Mouse (Mus musculus) heart, postnatal 10 days (tissue): ENCODE measurements at regions not wholly inside any gene's neighbourhood (a gene's known extent, or its start where the extent isn't known, plus 50 kb on each side); places are given as distances from the start of the nearest gene placed in this dataset.
A peak's percentile ranks its signal among the peaks of the same experiment; 100 is the strongest.

Source experiments
- DNase-seq, 2 experiments: peaks; one replicate each; pipeline ENCODE4 v3.0.0; 2021
- intact Hi-C: fragments of 180-260 bp; cut with DNase I; formaldehyde crosslinking; loops from one replicate; pipeline ENCODE4 v1.15.1; 2025

DNA sequence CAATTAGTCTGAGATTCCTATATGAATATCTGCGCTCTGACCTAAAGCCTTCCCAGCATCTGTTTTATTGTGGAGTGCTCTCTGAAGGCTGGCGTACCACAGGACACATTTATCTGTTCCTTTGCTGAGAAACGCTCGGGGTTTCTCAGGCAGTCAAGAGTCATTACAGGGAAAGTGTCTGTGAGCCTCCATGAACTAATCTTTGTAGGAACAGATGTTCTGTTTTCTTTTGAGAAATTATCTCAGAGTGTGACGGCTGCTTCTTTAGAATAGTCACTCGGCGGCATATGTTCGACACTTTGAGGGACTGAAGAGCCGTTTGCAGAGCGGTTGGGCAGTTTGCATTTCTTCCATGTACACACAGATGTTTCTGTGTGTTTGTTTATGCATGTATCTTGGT is 255.6 kb downstream of the Ankrd50 start:
- DNase-seq = no peak
- intact Hi-C loops = no loop called here

DNA sequence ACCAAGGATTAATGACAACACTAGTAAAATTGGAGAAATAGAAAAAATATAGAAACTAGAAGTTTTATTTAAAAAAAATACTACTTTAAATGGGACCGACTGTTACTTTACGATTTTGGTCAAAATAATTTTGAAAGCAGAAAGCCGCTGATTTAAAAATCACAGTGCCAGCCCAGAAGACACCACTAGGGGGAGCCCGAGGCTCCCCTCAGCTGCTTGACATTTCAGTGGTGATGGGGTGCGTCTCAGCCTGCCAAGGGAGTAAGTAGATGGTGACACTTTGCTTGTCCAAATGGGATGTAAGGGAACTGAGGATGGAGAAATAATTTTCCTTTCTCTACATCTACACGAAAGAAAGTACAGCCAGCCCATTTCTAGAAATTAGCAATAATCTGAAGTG is 257.0 kb downstream of the Ankrd50 start:
- intact Hi-C loops = loop anchor here (1.0 to 2.0 kb wide), 2 partner anchors 255 to 622 kb away; no protein-coding TSS in a partner anchor
- DNase-seq = peak; percentile 78 to 85

DNA sequence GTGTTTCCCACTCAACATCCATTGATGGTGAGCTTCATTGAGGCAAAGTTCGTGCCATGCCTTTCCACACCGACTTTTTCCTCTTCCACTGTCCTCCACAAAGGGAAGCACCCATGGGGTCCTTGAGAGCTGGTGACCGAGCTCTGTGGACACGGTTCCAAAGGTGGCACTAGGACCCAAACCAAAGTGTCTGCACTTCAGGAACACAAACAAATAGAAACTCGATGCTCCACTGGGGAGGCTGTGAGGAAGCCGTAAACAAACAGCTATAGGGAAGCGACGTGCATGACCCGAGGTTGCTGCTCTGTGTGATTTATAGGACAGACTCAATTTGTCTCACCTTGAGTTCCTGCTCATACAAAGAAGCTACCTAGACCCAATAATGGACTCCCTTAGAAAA is 257.5 kb downstream of the Ankrd50 start:
- intact Hi-C loops = loop anchor here (1.0 to 2.0 kb wide), 2 partner anchors 256 to 622 kb away; no protein-coding TSS in a partner anchor
- no peak for DNase-seq

DNA sequence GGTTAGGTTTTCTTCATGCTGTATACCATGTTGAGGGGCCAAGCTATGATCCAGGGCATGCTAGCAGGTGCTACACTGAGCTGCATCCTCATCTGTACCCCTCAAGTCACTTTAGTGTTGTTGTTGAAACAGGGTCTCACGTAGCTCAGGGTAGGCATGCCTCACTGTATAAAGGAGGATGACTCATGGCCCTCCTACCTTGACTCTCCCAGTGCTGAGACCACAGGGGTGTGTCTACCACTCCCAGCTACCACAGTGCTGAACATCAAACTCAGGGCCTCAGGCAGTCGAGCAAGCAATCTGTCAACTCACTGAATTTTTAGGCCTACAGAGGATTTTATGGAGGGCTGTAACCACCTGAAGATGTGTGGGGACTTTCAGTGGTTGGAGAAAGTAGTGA is 258.5 kb downstream of the Ankrd50 start:
- DNase-seq = no peak
- intact Hi-C loops = loop anchor here (2.0 kb wide), 1 partner anchor 257 kb away; no protein-coding TSS in a partner anchor

DNA sequence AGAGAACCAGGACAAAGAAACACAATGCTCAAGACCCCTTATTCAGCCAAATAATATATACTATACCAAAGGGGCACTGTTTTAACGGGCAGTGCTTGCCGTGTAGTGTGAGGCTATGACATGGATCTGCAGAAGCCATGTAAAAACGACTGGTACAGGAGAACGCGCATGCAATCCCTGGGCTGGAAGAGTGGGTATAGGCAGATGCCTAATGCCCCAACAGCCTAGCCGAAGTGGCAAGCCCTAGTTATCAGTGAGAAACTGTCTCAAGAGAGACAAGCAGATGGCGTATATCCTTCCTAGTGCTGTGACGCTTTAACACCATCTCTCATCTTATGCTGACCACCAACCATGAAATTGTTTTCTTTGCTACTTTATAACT is 262.8 kb downstream of the Ankrd50 start:
- no peak for DNase-seq
- intact Hi-C loops = loop anchor here (5.0 kb wide), 2 partner anchors 585 to 755 kb away; partner anchors contain the start of gene Spry1

DNA sequence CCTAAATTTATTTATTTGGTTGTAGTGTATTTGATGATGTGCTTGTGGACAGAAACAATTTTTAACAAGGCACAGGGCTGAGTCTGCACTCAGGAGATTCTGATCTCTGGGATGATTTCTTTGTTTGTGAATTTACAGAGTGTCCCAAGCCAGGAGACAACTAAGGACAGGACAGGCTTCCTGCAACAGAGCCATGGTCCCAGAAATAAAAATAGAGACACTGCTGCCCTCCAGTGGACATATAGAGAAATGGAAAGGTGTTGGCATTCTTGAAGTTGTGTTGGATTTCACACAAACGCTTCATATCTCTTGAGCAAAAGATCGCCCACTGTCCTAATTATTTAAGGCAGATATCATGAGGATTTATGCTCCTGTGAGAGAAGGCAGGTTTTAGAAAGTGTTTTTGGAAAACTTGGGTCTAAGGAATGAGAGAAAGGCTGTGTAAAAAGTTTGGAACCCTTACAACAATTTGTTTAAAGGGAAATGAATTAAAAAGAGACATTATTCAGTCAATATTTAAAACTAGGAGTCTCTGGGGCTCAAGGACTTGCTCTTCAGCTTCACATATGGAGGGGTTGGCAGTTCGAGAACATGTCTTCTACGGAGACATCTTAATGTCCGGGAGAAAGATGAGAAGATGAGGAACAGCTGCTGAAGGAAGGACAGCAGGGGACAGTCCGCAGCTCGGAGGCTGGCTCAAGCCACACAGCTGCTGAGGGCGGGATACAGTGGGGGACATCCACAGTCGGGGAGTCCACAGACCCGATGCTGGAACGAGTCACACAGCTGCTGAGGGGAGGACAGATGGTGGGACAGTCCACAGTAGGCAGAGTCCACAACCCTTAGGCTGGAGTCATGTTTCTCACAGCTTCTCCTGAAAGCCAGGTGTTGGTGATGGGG is 263.5 kb downstream of the Ankrd50 start:
- peak; percentile 78 to 79 for DNase-seq
- intact Hi-C loops = loop anchor here (5.0 kb wide), 2 partner anchors 584 to 754 kb away; partner anchors contain the start of gene Spry1

DNA sequence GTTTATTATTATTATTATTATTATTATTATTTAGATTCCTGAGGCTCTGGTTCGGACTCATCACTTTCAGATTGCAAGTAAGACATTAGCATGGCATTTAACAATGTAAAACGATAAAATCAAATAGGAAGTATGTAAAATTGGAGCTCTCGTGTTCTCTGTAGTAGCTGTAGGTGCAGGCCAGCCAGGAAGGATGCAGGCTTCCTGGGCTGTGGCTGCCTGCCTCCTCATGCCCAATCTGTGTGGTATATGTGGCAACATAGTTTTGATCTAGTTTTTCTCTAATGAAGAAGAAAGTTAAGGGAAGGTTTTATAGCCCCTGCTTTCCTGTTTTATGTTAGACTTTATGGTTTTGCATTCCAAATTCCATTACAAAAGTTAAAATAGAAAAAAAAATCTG is 275.6 kb downstream of the Ankrd50 start:
- intact Hi-C loops = no loop called here
- no peak for DNase-seq

DNA sequence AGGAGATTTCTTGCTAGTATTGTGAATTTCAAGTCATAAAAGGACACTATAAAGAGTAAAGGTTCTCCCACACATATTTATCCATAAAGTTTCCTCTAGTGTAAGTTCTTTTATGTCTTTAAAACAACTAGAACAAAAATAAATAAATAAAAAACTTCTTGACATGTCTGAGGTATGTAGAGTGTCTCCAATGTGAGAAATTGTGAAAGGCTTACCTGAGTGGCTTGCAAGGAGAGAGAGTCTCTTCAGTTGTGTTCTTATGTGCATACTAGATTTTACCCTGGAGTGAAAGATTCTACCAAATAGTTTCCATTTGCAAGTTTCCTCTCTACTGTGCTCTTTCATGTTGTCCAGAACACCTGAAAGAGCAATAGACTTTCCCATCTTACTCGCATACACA is 276.8 kb downstream of the Ankrd50 start:
- DNase-seq = no peak
- intact Hi-C loops = no loop called here

DNA sequence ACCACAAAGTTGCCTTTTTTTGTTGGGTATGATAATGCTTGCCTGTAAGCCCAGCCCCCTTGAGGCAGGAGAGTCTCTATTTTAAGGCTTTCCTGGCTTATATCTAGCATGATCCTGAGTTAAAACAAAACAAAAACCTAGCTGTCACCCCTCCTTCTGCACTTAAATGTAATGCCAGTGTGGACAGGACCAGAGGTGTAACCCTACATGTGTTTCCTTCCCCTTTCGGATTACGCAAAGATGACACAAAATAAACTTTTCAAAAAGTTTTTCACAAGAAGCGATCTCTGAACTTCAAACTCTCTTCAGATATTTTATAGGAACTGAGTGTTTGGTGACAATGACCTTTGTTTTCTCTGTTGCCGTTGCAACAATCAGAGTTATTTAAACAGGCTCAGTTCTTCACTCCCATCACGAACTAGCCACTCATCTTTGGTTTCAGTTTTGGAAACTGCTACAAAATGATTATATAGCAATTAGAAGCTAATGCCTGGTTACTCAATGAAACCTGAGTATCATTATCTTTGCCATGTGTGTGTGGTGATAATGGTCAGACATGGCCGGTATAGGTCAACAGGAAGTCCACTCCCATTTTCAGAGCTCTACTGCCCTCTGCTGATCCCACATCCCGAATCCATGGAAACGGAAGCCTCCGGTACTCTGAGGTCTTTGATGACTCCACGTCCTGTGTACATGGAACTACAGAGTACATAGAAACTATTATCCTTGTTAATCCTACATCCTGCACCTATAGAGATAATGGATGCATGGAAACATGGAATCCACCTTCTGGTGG is 282.6 kb downstream of the Ankrd50 start:
- intact Hi-C loops = loop anchor here (2.0 to 5.0 kb wide), 3 partner anchors 225 to 729 kb away; partner anchors contain the start of gene Spry1
- peak; percentile 88 to 90 for DNase-seq

DNA sequence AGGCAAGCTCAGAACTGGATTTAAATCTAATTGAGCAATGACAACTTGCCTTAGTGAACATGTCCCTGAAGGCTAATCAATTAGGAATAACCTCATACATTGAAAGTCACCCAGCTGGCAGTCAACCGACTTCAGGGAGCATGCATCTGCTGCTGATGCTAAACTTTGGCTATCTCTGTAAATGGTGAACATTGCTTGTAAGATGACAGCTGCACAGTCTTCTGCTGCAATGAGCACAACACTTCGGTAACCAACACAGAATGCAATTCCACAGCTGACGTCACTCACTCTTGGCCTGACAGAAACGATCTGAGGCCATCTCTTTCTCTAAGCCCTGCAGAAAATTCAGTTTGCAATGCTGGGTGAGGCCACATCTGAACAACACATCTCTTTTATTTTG is 290.6 kb downstream of the Ankrd50 start:
- intact Hi-C loops = no loop called here
- DNase-seq = peak; percentile 57 to 66

DNA sequence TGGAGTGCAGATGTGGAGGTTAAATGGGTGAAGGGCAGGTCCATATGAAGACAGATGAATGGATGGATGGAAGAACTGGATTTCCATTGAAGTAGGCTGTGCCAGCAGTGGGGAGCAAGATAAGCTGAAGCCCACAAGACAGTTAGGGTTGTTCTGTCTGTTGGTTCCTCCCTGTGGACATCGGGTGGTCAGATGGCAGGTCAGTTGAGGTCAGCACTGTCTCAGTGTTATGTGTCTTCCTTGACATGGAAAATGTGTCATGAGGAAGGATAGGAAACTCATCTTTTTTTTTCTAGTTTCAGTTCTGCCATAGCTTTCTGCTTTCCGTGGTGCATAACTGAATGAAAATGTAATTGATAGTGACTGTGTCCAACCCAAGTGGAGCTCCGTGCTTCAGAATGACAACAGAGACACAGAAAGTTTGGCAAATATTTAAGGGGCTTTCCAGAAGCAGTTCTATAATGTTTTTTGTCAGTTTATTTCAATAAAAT is 297.2 kb downstream of the Ankrd50 start:
- intact Hi-C loops = no loop called here
- DNase-seq = no peak

DNA sequence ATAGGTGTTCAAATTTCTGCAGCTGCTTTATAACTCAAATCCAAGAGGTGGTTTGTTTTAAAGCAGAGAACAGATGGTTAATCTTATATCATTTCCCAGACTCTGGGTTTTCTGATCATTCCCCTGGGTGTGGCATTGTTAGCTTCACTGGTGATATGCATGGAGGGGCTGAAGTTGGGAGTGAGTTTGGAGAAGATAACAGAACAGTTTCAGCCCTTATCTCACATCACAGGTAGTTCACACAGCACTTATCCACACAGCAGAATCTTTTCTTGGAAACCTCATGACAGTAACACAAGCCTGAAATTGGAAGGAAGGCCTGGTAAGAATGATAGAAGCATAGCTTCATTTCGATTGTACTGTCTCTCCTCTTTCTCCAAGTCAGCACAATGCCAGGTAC is 298.1 kb downstream of the Ankrd50 start:
- intact Hi-C loops = no loop called here
- no peak for DNase-seq

DNA sequence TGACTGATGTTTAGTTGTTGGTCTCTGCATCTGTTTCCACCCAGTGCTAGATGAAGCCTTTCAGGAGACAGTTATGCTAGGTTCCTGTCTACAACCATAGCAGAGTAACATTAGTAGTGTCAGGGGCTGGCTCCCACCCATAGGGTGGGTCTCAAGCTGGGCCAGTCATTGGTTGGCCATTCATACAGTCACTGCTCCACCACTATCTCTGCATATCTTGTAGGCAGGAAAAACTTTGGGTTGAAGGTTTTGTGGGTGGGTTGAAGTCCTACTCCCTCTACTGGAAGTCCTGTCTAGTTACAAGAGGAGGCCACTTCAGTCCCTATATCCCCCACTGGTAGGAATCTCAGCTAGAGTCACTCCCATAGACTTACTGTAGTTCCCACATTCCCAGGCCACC is 306.3 kb downstream of the Ankrd50 start:
- intact Hi-C loops = no loop called here
- DNase-seq = no peak

DNA sequence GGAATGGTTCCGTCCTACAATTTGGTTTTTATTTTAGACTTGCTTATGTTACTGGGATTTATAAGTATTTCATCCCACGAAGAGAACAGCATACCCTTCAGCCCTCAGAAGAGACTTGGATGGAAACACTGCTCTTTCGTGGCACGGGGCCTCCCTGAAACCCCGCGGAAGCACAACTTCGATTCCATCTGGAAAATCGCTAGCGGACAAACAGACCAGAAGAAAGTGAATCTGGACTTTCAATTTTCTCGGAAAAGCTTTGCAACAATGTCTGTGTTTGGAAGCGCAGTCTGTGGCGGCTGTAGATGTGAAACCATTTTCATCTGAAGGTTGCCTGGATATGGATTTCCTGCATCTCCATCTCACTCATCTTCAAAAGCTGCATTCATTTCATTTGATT is 308.7 kb downstream of the Ankrd50 start:
- intact Hi-C loops = no loop called here
- DNase-seq = peak; percentile 16 to 18

DNA sequence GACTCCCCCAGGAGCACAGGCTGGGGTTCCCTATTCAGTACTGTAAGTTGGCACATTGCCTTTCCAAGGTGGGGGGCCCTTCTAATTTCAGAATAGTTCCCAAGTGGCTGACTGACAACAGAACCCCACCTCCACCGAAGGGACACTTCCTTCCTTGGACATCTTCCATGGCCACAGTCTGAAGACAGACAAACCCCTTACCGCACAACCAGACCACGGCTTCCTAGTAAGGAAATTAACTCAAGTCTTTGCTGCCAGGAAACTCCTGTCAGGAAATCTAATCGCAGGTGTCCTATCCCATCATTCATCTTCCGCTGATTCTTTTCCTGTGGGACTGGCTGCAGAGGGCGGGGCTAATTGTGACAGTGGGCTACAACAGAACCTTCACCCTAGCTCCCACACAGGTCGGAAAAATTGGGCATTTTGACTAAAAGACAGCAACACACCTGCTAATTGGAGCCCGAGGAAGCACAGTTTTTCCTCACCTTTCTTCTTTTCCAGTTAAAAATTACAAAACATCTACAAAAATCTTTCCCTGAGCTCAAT is 309.8 kb downstream of the Ankrd50 start:
- DNase-seq = peak; percentile 12 to 14
- intact Hi-C loops = no loop called here

DNA sequence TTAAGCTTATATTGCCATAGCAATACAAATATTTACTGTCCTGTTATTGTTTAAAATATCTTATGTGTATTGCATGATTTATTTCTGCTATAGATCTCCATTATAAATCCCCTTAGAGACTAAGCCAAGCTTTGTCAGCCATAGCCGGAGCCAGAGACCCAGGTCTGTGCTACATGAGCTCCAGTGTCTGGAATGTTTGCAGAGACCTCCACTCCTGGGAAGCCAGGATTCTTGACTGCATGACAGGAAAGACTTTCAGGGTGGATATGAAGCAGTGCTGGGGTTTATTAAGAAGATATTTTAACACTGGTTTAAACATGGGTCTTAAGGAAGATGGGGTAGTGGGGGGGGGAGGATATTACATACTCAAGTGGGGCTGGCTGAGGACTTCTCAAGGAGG is 332.2 kb downstream of the Ankrd50 start:
- DNase-seq = no peak
- intact Hi-C loops = no loop called here

DNA sequence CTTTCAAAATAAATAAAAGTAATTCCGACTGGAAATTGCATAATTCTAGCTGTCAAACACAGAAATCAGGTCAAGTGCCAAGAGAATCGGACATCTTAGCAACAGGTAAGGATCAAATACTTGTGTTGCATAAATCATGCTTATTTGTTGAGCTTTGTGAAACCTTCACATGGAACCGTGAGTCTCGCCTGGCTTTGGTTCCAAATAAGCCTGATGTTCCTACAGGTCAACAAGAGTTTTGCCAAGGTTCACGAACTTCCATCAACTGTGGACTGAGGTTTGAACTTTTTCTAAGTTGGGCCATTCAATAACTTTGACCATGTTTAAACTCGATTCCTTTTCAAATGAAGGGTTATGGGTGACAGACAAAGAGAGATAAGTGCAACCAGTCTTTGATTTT is 332.8 kb downstream of the Ankrd50 start:
- DNase-seq = no peak
- intact Hi-C loops = no loop called here

DNA sequence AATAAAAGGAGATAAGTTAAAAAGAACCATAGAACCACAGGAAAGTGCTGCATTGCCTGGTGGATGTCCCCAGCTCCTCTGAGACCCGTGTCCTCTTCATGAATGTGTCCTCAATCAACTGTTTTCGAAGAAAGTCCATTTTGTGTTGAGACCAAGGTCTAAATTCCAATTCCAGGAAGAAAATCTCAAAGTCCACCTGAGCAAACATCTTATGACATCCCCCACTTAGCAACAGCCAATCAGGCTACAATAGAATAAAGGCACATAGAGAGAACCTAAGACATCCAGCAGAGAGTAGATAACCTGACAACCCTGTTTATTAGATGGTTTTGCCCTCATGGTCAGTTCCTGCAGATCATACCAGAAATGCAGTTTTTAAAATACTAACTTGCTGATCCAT is 338.0 kb downstream of the Ankrd50 start:
- intact Hi-C loops = no loop called here

DNA sequence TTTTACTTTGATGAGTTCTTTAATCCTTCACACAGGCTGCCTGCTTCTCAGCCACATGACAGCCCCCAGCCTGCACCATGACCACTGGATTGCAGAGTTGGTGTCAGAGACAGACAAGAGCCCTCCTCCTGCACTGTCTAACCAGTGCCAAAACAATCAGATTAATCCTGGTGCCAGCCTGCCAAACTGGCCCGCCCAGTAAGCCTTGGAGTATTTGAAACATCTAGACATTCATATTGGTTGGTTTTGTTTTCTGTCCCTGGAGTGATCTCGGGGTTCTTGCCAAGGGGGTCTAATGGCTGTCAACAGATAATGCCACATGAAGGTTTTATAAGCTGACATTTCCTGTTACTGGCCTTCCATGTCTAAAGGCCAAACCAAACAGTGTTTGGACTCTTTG is 339.2 kb downstream of the Ankrd50 start:
- intact Hi-C loops = no loop called here
- no peak for DNase-seq

More for the DNA sequence above, 338.0 kb downstream of the Ankrd50 start:
- no peak for DNase-seq

DNA sequence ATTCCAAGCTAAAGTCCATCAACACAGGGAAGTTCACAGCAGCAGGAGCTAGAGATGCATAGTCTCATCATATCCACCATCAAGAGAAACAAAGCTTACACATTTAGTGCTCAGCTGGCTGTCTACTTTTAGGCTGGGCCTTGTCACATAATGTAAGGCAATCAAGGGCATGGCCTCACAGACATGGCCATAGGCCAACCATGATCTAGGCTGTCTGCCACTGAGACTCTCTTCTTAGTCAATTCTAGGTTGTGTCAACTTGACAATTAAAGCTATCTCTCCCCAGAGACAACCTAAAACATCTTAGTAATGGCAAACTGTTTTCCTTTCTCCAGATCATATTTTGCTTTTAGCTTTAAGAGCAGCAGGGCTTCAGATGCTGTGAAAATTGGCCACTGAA is 340.0 kb downstream of the Ankrd50 start:
- intact Hi-C loops = no loop called here
- peak; percentile 65 to 75 for DNase-seq
